Mouse (Mus musculus) bone marrow, adult 2 months (tissue): ENCODE results near the gene Pabpn1.

ENCODE experiments used
- CTCF ChIP-seq: fragments of 200-500 bp; IDR thresholded peaks from 2 replicates; pipeline ENCODE4 v1.5.1; 2011; ENCODE audit warnings: low read length, control low read depth; ENCODE audit not compliant: control insufficient read depth, insufficient read depth
- POLR2A ChIP-seq: fragments of 200-500 bp; IDR thresholded peaks from 2 replicates; pipeline ENCODE4 v1.6.1; 2011; ENCODE audit warnings: low read depth, mild to moderate bottlenecking, control low read depth, low read length, borderline replicate concordance; ENCODE audit not compliant: control insufficient read depth

DNA sequence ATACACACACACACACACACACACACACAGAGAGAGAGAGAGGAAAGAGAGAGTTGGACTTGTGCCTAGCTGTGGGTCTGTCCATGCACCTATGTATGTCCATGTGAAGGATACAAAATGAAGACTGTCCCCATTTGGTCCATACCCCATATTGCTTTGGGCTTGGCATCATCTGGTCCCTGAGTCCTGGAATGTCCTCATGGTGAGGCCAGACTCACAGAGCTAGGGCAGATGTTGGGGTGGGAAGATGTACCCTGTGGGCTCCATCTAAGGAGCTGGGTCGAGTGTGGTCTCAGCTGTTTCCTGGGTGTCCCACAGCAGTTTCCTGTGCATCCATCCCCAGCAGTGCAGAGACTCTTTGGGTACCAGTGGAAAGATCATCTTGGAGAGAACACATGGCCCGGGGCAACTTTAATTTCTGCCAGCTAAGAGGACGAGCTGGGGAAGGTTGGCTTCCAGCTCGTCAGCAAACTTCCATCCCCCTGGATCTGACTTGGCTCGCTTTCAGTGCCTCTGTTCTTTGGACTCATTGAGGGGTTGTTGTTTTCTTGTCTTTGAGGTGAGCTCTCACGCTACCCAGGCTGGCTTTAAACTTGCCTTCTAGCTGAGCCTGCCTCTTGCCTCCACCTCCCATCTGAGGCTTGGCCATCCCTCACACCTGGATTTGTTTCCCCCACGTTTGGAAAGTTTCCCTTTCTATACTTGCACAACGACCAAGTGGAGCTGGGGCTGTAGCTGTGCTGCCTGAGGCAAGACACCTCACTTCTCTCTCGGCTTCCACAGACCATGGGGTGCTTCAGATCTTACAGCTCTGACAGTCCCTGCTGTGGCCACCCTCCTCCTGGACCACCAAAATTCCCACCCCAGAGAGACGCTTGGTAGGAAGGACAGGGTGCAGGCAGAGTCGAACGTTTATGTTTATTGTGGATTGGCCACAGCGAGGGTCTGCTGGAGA is 49.0 kb downstream of the Pabpn1 start:
- TF ChIP-seq CTCF (no peak), POLR2A (no peak)
